Mouse (Mus musculus) limb, embryonic 13.5 days (tissue): Measurements from ENCODE around the gene Aldh9a1. TPM values are rescaled to one million over a fixed set of nuclear protein-coding genes. Genes with fewer than 3 reads are reported as not detected.

ENCODE experiments used
- ATAC-seq: fragments of 200-750 bp; cut with Nextera tagmentation; 2 replicates; pipeline ENCODE4 v1.8.0; 2017; ENCODE audit warnings: low read depth, moderate number of reproducible peaks, moderate TSS enrichment; ENCODE audit not compliant: low FRiP score
- H3K27ac ChIP-seq: fragments of 300-500 bp; sonication (generic); 2 replicates; pipeline ENCODE4 v1.5.1; 2015; ENCODE audit warnings: inconsistent platforms, mild to moderate bottlenecking, moderate library complexity
- H3K27me3 ChIP-seq: fragments of 300-500 bp; sonication (generic); 2 replicates; pipeline ENCODE4 v1.6.1; 2015; ENCODE audit warnings: mild to moderate bottlenecking, inconsistent platforms
- H3K36me3 ChIP-seq: fragments of 300-500 bp; sonication (generic); 2 replicates; pipeline ENCODE4 v1.6.1; 2015; ENCODE audit warnings: inconsistent platforms, mild to moderate bottlenecking, moderate library complexity
- H3K4me1 ChIP-seq: fragments of 300-500 bp; sonication (generic); 2 replicates; pipeline ENCODE4 v1.6.1; 2015; ENCODE audit warnings: inconsistent platforms
- H3K4me2 ChIP-seq: fragments of 300-500 bp; sonication (generic); replicated peaks from 2 replicates; pipeline ENCODE4 v1.6.1; 2015; ENCODE audit warnings: inconsistent platforms, mild to moderate bottlenecking, moderate library complexity
- H3K4me3 ChIP-seq: fragments of 300-500 bp; sonication (generic); 2 replicates; pipeline ENCODE4 v1.5.1; 2015; ENCODE audit warnings: moderate library complexity, mild to moderate bottlenecking, inconsistent platforms
- H3K9ac ChIP-seq: fragments of 300-500 bp; sonication (generic); 2 replicates; pipeline ENCODE4 v1.6.1; 2015; ENCODE audit warnings: mild to moderate bottlenecking, inconsistent platforms
- H3K9me3 ChIP-seq: fragments of 300-500 bp; sonication (generic); 2 replicates; pipeline ENCODE4 v1.6.1; 2016; ENCODE audit warnings: inconsistent platforms
- WGBS: fragments of 180-500 bp; shearing (Covaris S2); methylation state at CpG from one replicate; pipeline ENCODE4 v1.1.7; 2015; 5-methylcytosine and 5-hydroxymethylcytosine counted together
- polyA plus RNA-seq: library from polyadenylated mRNA; unstranded; fragments of >200 nt; fragmentation: Nextera tagmentation; extraction: Ambion mirVana; gene quantifications from 2 replicates; pipeline ENCODE4 v1.2.1, GENCODE M21; 2015

Aldh9a1 gene
- polyA plus RNA-seq, 1 experiment from 2014 or later = 57.5 TPM

DNA sequence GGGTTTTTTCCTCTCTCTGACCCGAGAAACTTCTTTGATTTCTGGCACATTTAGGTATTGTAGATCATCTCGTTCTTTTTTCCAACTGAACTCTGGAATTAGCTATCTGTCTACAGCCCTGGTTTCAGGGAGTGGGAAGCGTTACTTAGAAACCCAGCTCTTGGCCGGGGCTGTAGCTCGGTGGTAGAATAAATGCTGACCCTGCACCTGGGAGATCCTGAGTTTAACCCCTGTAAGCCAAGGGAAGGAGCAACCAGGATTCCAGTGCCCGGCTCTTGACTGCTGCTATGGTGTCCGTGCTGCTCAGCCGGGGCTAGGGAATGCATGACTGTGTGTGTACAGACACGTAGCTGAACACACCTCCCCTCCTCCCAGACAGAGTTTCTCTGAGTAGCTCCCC, 8.9 kb downstream of the Aldh9a1 start:
- no peak overlapping the region for H3K4me2 ChIP-seq
- WGBS = 78% methylated on average over 9 of the region's 9 CpGs
- H3K27me3 ChIP-seq = no peaks in the 10 kb centered on the region
- H3K36me3 ChIP-seq = peaks cover 58% of the 10 kb centered on the region
- no peak for ATAC-seq
- H3K9me3 ChIP-seq = no peaks in the 10 kb centered on the region
- no peak overlapping the region for H3K9ac ChIP-seq
- no peak overlapping the region for H3K27ac ChIP-seq
- H3K4me3 ChIP-seq = no peak overlapping the region
- H3K4me1 ChIP-seq = 0 out of 2 replicates have a peak, but pooled peaks cover 3% of the 10 kb centered on the region

DNA sequence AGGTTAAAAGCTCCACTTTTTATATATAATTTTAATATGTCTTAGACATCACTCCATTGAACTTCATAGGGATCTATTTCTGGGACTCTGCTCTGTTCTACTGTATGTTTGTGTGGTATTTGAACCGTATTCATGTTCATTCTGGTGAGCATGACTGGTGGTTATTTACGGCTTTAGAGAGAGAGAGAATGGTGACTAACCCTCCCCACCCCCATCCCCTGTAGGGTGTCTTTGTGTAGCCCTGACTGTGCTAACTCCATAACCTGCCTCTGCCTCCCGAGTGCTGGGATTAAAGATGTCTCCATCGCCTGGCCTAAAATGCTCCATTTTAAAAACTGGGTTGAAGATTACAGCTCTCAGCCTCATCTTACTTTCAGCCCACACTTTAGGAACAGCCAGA, 10.5 kb downstream of the Aldh9a1 start:
- H3K9ac ChIP-seq = no peak overlapping the region
- no peak overlapping the region for H3K4me2 ChIP-seq
- no peaks in the 10 kb centered on the region for H3K27me3 ChIP-seq
- H3K36me3 ChIP-seq = peaks cover 56% of the 10 kb centered on the region
- H3K27ac ChIP-seq = no peak overlapping the region
- WGBS = 81% methylated on average over 4 of the region's 4 CpGs
- H3K4me1 ChIP-seq = 0 out of 2 replicates have a peak, but pooled peaks cover 3% of the 10 kb centered on the region
- no peaks in the 10 kb centered on the region for H3K9me3 ChIP-seq
- no peak for ATAC-seq
- H3K4me3 ChIP-seq = no peak overlapping the region

DNA sequence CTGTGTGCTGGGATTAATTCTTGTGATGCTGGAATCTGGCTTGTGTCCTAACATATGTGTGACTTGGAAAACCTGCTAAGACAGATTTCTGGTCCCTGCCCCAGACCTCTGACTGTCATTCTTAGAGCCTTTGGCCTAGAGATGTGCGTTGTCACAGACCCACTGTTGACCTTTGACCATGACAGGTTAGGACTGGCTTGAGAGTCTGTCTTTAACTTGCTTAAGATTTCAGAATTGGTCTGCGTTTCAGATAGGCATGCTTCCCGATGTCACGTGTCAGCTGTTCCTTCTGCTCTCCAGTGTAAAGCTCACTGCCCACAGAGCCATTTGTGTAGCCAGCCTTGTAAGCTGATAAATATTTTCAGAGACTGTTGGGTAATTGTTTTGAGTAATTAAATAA, 13.0 kb downstream of the Aldh9a1 start:
- H3K36me3 ChIP-seq = peaks cover 56% of the 10 kb centered on the region
- ATAC-seq = no peak
- H3K9ac ChIP-seq = no peak overlapping the region

DNA sequence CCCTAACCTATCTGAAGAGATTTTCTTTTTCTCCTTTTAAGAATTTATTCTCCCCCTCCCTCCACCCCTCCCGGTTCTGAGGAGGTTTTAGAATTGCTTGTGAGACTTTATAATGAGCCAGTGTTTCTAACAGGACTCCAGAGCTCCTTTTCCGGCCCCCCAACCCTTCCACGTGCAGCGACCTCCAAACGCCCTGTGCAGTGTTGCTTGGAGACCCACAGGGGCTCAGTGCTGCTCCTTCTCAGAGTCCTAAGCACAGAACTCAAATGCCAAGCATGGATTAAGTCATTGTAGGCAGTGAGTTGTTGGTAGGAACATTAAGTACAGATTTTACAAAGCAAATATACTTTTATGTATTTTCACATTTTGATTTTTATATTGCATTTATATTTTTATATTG, 13.5 kb downstream of the Aldh9a1 start:
- no peak overlapping the region for H3K4me2 ChIP-seq
- H3K27ac ChIP-seq = no peak overlapping the region
- H3K4me1 ChIP-seq = 0 out of 2 replicates have a peak, but pooled peaks cover 3% of the 10 kb centered on the region
- 46% methylated on average over 5 of the region's 5 CpGs for WGBS
- H3K36me3 ChIP-seq = peaks cover 53% of the 10 kb centered on the region
- no peak overlapping the region for H3K4me3 ChIP-seq
- H3K27me3 ChIP-seq = no peaks in the 10 kb centered on the region
- no peaks in the 10 kb centered on the region for H3K9me3 ChIP-seq
- ATAC-seq = no peak
- no peak overlapping the region for H3K9ac ChIP-seq

More for the DNA sequence above, 13.0 kb downstream of the Aldh9a1 start:
- no peaks in the 10 kb centered on the region for H3K27me3 ChIP-seq
- no peak overlapping the region for H3K27ac ChIP-seq
- H3K9me3 ChIP-seq = no peaks in the 10 kb centered on the region
- H3K4me1 ChIP-seq = 0 out of 2 replicates have a peak, but pooled peaks cover 3% of the 10 kb centered on the region
- H3K4me2 ChIP-seq = no peak overlapping the region
- no peak overlapping the region for H3K4me3 ChIP-seq
- 77% methylated on average over 4 of the region's 4 CpGs for WGBS

DNA sequence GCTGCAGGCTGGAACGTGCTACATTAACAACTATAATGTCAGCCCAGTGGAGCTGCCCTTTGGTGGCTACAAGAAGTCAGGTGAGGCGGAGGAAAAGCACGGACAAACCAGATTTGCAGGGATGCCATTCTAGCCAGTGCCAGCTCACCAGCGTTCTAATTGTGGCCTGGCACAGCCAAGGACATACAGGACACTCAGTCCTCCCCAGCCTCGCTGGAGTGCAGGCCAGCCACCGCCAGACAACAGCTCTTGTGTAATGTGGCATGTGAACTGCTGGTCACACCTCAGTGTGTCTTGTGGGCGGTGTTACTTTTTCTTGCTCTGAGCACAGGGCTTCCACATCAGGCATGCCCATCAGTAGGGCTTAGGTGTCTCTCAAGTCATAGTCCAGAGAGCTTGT, 16.0 kb downstream of the Aldh9a1 start:
- Histone ChIP-seq H3K36me3 (peaks cover 44% of the 10 kb centered on the region), H3K4me2 (no peak overlapping the region), H3K4me1 (0 out of 2 replicates have a peak, but pooled peaks cover 3% of the 10 kb centered on the region), H3K27ac (no peak overlapping the region), H3K9ac (no peak overlapping the region), H3K9me3 (no peaks in the 10 kb centered on the region), H3K4me3 (no peak overlapping the region), H3K27me3 (no peaks in the 10 kb centered on the region)
- ATAC-seq = no peak
- WGBS = 91% methylated on average over 7 of the region's 7 CpGs

DNA sequence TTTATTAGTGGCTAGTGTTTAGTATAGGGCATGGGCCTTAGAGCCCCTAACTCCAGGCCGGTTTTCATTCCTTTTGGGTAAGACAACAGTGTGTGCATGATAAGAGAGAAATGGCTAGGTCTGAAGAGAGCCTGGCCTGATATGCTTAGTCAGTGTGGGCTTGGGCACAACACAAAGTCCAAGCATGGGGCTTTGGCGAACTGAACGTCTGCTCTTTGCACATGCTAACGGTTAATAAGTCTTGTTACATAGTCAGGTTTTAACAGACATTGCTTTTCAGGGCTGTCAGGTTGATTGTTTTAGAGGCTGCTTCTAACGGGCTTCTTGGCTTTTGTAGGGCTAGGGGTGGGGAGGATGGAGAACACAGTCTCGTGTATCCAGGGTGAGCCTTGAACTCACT, 16.8 kb downstream of the Aldh9a1 start:
- Histone ChIP-seq H3K27ac (no peak overlapping the region), H3K9ac (no peak overlapping the region; the same call in 1 of the 2 replicates), H3K4me1 (0 out of 2 replicates have a peak, but pooled peaks cover 3% of the 10 kb centered on the region), H3K4me3 (no peak overlapping the region), H3K27me3 (no peaks in the 10 kb centered on the region), H3K9me3 (no peaks in the 10 kb centered on the region), H3K4me2 (no peak overlapping the region), H3K36me3 (peaks cover 37% of the 10 kb centered on the region)
- 89% methylated on average over 6 of the region's 6 CpGs for WGBS
- ATAC-seq = no peak

DNA sequence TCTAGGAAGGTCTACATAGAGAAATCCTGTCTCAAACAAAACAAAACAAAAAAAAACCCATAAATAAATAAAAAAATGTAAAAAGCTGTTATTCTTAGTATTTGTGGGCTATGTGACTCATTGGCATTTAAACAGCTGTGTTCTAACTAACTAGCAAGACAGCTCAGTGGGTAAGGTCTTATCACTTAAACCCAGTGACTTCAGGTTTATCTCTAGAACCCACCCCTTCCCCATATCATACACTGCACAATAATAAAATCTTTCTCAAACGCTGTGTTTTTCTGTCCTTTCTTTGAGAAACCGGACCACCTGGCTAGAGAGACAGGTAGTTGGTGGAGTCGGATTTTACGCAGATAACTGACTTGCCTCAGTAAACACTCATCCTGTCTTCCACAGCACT, 18.2 kb downstream of the Aldh9a1 start:
- no peak for ATAC-seq
- WGBS = 95% methylated on average over 4 of the region's 4 CpGs
- Histone ChIP-seq H3K9ac (no peak overlapping the region), H3K9me3 (no peaks in the 10 kb centered on the region), H3K27ac (no peak overlapping the region), H3K27me3 (no peaks in the 10 kb centered on the region), H3K4me3 (no peak overlapping the region), H3K4me2 (no peak overlapping the region), H3K4me1 (no peaks in the 10 kb centered on the region), H3K36me3 (peaks cover 34% of the 10 kb centered on the region)

DNA sequence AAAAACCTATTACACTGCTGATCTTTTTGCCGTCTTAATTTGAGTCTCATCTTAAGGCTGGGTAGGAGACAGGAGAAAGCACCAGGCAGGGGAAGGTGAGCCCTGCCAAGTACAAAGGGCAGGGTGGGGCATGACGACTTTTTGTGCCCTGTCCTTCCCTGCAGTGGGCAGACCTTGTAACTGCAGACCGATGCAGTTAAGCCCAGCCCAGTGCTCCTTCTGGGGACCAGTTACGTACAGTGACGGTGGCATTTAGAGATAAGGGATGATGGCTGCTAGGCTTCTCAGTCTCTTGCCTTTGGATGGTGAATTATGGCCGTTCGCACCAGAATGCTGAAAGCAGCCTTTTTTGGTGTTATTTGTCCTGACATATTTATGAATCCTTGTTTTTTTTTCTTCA, 18.7 kb downstream of the Aldh9a1 start:
- H3K4me2 ChIP-seq = no peak overlapping the region
- H3K36me3 ChIP-seq = peaks cover 34% of the 10 kb centered on the region
- no peak for ATAC-seq
- no peaks in the 10 kb centered on the region for H3K4me1 ChIP-seq
- no peaks in the 10 kb centered on the region for H3K9me3 ChIP-seq
- H3K9ac ChIP-seq = no peak overlapping the region
- no peaks in the 10 kb centered on the region for H3K27me3 ChIP-seq
- no peak overlapping the region for H3K4me3 ChIP-seq
- 85% methylated on average over 7 of the region's 7 CpGs for WGBS
- H3K27ac ChIP-seq = no peak overlapping the region

DNA sequence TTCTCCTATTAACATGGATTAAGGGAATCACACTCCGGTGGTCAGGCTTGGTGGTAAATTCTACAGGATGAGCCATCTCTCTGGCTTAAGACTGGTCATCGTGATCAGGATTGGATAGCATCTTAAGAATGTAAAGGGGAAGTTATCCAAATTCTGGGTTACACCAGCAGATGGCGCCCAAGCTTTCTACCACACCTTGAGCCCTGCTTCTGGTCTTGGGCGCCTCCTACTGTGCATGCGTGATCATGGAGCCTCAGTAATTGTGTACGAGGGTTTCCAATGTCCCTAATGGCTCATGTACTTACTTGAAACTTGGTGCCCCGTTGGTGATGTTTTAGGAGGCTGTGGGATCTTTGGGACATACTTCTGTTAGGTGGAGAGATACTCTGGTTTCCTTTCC, 20.1 kb downstream of the Aldh9a1 start:
- 0 out of 2 replicates have a peak, but pooled peaks cover 3% of the 10 kb centered on the region for H3K27me3 ChIP-seq
- no peak overlapping the region for H3K4me3 ChIP-seq
- no peaks in the 10 kb centered on the region for H3K9me3 ChIP-seq
- H3K27ac ChIP-seq = no peak overlapping the region
- H3K4me2 ChIP-seq = no peak overlapping the region
- H3K36me3 ChIP-seq = peaks cover 25% of the 10 kb centered on the region
- ATAC-seq = peak; percentile 13; the same call in 1 of the 2 replicates
- 11% methylated on average over 7 of the region's 7 CpGs for WGBS
- no peak overlapping the region for H3K9ac ChIP-seq
- no peaks in the 10 kb centered on the region for H3K4me1 ChIP-seq

DNA sequence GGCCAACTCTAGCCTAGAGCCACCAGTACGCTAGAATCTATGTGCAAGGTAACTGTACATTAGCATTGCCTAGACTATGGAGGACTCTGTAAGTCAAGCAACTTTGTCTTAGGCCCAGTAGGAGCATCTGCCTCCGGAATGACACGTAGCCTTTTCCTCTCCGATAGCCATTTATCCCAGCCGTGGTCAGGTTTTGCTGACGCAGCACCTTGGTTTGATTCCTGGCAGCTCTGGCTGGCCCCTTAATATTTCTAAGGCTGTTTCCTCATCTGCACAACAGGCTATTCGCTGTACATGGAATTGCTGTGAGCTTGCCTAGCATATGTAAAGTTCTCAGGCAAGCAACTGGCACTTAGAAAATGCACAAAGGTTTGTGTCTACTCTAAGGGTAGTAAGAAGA, 22.9 kb downstream of the Aldh9a1 start:
- Histone ChIP-seq H3K9me3 (no peaks in the 10 kb centered on the region), H3K9ac (no peak overlapping the region), H3K27ac (no peak overlapping the region), H3K4me3 (no peak overlapping the region), H3K4me1 (peaks cover under 1% of the 10 kb centered on the region; the same call in 1 of the 2 replicates), H3K27me3 (0 out of 2 replicates have a peak, but pooled peaks cover 3% of the 10 kb centered on the region), H3K36me3 (peaks cover 14% of the 10 kb centered on the region), H3K4me2 (no peak overlapping the region)
- WGBS = 93% methylated on average over 7 of the region's 7 CpGs
- ATAC-seq = no peak

DNA sequence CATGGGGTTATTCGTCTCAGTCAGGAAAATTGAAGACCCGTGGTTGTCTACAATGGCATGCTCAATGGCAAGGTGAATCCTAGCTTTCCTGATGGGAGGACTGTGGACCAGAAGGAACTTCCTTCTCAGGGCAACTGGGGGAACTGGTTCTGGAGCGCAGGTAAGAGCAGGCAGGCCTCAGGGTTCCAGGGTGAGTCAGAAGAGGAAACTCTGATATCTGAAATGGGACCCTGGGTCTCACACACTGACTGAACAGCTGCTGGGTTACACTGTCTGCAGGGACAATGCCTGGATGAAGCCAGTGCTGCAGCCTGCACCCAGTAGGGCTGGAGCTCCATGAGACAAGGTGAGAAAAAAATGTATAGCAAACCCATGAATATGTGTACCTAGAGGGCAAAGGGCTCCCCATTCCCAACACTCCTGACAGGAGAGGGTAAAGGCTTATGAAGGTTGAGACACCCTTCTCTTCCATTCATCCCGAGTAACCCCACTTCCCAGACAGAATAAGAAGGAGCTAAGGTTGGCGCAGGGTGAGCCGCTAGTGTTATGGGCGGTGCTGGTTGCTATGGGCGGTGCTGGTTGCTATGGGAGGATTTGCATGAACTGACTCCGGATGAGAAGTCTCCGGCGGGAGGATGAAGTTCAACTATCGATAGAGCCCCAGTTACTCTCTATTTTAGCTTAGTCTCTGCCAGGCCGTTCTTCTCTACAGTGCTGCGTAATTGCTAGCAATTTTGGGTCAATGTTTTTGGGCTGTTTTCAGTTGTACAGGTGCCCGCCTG, 24.4 kb downstream of the Aldh9a1 start:
- WGBS = 19% methylated on average over 15 of the region's 15 CpGs
- Histone ChIP-seq H3K27me3 (0 out of 2 replicates have a peak, but pooled peaks cover 3% of the 10 kb centered on the region), H3K4me2 (no peak overlapping the region; the same call in 1 of the 2 replicates), H3K27ac (no peak overlapping the region), H3K4me3 (no peak overlapping the region), H3K9me3 (no peaks in the 10 kb centered on the region), H3K36me3 (peaks cover 13% of the 10 kb centered on the region), H3K4me1 (peaks cover 3% of the 10 kb centered on the region; the same call in 1 of the 2 replicates), H3K9ac (no peak overlapping the region)
- no peak for ATAC-seq

DNA sequence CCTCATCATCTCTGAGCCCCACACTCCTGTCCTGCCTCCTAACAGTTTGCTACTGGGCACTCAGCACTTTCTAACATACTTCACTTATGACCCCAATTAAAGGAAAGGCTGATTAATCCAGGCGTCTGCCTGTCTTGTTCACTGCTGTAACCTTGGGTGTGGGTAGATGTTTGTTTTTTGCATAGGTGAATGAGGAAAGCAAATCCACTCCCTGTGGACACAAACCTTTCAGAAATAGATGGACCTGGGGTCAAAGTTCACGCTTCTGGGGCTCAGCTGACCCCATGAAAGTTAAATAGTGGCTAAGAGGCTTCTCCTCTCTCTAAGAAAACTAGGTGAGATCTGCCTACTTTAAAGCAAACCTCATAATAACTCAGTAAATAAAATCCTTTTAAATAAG, 25.2 kb downstream of the Aldh9a1 start:
- WGBS = 50% methylated on average over 2 of the region's 2 CpGs
- Histone ChIP-seq H3K9ac (no peak overlapping the region), H3K36me3 (peaks cover 13% of the 10 kb centered on the region), H3K4me1 (peaks cover 3% of the 10 kb centered on the region; the same call in 1 of the 2 replicates), H3K4me2 (no peak overlapping the region), H3K9me3 (no peaks in the 10 kb centered on the region), H3K4me3 (no peak overlapping the region), H3K27ac (no peak overlapping the region), H3K27me3 (0 out of 2 replicates have a peak, but pooled peaks cover 3% of the 10 kb centered on the region)
- ATAC-seq = no peak
